Mouse (Mus musculus) adrenal gland, postnatal 36 days (tissue): Measurements from ENCODE around the gene Nanog. TPM values are rescaled to one million over a fixed set of nuclear protein-coding genes. Genes with fewer than 3 reads are reported as not detected.
A peak's percentile ranks its signal among the peaks of the same experiment; 100 is the strongest.
"Not testable (repeated sequence)": the region's sequence is repeated elsewhere in the genome, so short reads cannot be mapped to it uniquely, and the experiment has no call there.

Experiments used
- DNase-seq, 2 experiments: peaks; one replicate each; pipeline ENCODE4 v3.0.0; 2021; ENCODE audit warnings: mixed read lengths in 1 of 2
- long read RNA-seq, 2 experiments: library from polyadenylated mRNA; stranded (forward); transcript quantifications; one replicate each; pipeline ENCODE4 v2.0.0; 2021; ENCODE audit warnings: borderline sequencing depth in 2 of 2
- total RNA-seq, 2 experiments: library from RNA; stranded (reverse); gene quantifications; 2 replicates each; pipeline ENCODE4 v1.2.3; 2021

Nanog gene
- total RNA-seq, result not detected
- long read RNA-seq, experiment 1, result 0 reads
- long read RNA-seq, experiment 2, result 0 reads

DNA sequence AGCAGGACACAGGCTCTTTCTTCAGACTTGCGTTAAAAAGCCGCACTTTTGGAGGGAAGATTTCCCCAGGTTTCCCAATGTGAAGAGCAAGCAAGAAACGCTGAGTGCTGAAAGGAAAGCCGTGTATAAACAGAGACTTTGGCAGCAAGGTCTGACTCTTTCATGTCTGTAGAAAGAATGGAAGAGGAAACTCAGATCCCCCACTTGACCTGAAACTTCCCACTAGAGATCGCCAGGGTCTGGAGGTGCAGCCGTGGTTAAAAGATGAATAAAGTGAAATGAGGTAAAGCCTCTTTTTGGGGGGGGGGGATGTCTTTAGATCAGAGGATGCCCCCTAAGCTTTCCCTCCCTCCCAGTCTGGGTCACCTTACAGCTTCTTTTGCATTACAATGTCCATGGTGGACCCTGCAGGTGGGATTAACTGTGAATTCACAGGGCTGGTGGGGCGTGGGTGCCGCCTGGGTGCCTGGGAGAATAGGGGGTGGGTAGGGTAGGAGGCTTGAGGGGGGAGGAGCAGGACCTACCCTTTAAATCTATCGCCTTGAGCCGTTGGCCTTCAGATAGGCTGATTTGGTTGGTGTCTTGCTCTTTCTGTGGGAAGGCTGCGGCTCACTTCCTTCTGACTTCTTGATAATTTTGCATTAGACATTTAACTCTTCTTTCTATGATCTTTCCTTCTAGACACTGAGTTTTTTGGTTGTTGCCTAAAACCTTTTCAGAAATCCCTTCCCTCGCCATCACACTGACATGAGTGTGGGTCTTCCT is at the start of gene Nanog:
Gene Nanog (plus strand): TSS at position 454 of the 765 bp plus-strand sequence.
- no peak for DNase-seq

- no peak for DNase-seq
Observed at GRCm38 (mm10) chr6:122657630-122658029, 49.7 kb upstream of the Nanog start.

DNA sequence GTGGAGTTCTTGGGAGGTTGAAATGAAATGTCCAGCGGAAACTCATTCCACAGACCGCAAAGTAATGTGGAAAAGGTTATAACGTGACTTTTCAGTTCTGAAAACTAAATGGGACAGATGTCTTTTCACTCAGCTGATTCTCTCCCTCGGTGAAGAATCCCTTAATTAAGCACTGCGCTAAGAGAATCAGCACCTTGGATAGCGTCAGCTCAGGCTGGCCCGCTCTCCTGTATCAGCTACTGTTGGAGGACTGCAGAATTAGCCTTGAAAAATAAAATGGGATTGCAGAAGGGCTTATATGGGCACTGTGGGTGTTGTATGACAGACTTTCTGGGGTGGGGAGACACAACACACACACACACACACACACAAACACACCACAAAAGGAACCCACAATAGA is 47.7 kb upstream of the Nanog start:
- DNase-seq, result peak; percentile 19 to 39

- DNase-seq, result peak; percentile 13 to 39
Observed at GRCm38 (mm10) chr6:122660601-122661379, 46.5 kb upstream of the Nanog start.

DNA sequence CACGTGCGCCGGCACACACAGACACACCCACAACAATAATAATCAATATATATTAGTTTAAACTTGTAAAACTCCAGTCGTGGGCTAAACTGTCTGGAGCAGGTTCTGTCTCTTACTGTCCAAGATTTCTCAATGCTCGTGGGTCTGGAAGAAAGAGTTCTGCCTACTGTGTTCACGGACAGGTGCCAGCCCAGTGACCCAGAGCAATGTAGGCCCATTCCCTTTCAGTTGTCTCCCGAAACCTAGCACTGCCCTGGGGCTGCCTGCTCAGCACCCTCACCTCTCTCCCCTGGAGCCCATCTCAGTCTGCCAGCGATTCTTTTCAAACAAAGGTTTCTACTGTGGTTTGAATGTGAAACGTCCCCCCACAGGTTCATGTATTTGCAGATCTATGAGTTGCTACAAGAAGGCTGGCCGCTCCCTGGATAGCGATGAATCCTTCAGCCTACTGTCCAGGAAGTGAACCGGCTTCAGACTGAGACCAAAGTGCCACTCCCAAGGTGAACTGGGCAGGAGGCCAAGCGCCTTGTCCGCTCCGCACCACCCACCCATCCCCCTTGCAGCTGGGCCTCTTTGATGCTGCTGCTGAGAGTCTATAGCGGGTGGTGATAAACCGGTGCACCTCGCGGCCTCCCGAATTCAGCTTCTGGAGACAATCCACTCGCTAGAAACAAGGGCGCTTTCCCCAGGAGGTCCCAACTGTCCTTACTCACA is 44.6 kb upstream of the Nanog start:
- peak; percentile 42 to 64 for DNase-seq

GRCm38 (mm10) chr6:122663596-122664206 is 43.6 kb upstream of the Nanog start:
- no peak for DNase-seq

- DNase-seq, result peak in 1 of 2 experiments; percentile 10
Observed at GRCm38 (mm10) chr6:122665866-122666265, 41.4 kb upstream of the Nanog start.

DNA sequence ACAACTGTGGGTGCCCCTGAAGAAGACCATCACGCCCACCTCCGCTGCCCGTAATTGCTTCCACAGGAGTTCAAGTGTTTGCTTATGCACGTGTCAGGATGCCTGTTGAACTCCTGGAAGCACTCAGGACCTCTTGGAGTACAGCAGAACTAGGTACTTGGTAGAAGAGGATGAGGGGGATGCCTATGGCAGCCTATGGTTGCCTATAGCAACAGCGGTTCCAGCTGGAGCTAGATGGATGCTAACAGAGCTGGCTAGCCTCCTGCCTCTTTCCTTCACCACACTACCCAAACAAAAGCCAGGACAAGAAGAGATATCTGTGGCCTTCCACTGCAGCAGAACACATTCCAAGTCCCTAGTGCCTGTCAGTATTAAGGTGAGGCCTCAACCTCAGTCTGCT is 39.6 kb upstream of the Nanog start:
- no peak for DNase-seq

- no peak for DNase-seq
Observed at GRCm38 (mm10) chr6:122668823-122669222, 38.5 kb upstream of the Nanog start.

- peak; percentile 90 to 92 for DNase-seq
Observed at GRCm38 (mm10) chr6:122669406-122670200, 37.7 kb upstream of the Nanog start.

- no peak for DNase-seq
Observed at GRCm38 (mm10) chr6:122670201-122670551, 37.1 kb upstream of the Nanog start.

- DNase-seq, result no peak
Observed at GRCm38 (mm10) chr6:122670841-122671240, 36.4 kb upstream of the Nanog start.

- DNase-seq, result no peak
Observed at GRCm38 (mm10) chr6:122672746-122673145, 34.5 kb upstream of the Nanog start.

DNA sequence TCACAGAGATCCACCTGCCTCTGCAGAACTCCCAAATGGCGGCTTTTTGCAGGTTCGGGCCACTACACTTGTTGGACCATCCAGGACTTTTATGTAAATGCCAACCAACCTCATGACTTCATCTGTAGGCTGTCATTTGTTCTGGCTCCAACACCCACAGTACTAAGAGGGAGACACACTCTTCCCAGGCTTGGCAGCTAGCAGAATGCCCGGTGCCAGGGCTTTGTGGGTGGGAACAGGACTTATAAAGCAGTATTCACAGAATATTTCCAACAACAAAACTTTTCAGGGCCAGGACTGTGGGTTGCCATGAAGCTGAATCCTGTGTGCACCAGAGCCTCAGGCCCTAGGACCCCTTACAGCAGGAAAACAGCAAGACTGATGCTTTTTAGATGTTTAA is 24.6 kb upstream of the Nanog start:
- no peak for DNase-seq

- DNase-seq, result no peak
Observed at GRCm38 (mm10) chr6:122686709-122687108, 20.6 kb upstream of the Nanog start.

DNA sequence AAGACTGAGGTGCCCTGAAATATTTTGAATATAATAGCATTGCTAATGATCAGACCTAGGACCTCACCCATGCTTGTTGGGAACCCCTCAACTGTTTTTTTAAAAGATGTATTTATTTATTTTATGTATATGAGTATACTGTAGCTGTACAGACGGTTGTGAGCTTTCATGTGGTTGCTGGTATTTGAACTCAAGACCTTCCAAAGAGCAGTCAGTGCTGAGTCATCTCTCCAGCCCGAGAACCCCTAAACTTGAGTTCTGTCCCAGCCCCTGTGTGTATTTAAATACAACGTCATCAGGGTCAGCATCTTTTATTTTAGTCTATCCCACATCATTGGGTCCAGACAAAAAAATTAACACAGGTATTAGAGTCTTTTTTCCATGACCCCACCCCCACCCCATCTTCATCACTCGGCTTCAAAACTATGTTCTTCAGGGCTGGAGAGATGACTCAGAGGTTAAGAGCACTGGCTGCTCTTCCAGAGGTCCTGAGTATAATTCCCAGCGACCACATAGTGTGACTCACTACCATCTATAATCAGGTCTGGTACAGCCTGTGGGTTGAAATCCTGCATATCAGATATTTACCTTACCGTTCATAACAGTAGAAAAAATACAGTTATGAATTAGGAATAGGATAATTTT is 17.8 kb upstream of the Nanog start:
- DNase-seq, result no peak

GRCm38 (mm10) chr6:122690082-122690481 is 17.2 kb upstream of the Nanog start:
- DNase-seq, result no peak

- DNase-seq, result no peak
Observed at GRCm38 (mm10) chr6:122695398-122695797, 11.9 kb upstream of the Nanog start.

- not testable (repeated sequence) for DNase-seq
Observed at GRCm38 (mm10) chr6:122699628-122700027, 7.7 kb upstream of the Nanog start.

DNA sequence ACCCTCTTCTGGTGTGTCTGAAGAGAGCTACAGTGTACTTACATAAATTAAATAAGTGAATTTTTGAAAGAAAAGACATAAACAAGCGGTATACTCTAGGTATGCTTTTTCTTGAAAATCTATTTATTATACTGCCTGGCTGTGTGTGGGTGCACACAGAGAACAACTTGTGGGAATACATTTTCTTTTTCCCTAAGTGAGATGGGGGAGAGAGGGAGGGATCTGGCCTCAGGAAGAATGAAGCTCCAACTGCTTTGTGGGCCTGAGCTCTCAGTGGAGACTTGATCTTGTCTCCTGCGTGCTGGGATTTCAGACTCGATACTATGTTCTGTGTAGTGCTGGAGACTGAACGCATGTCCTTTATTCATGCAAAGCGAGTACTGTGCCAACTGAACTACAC is 5.5 kb upstream of the Nanog start:
- DNase-seq, result no peak
